Mouse (Mus musculus) adrenal gland, postnatal 10 days (tissue): ENCODE data around the gene Tmem121. TPM values are rescaled to one million over a fixed set of nuclear protein-coding genes. Genes with fewer than 3 reads are reported as not detected.

Experiments used
- DNase-seq: peaks from one replicate; pipeline ENCODE4 v3.0.0; 2021; ENCODE audit warnings: mixed read lengths
- long read RNA-seq, 2 experiments: library from polyadenylated mRNA; stranded (forward); transcript quantifications; one replicate each; pipeline ENCODE4 v2.0.0; 2021
- total RNA-seq, 2 experiments: library from RNA; stranded (reverse); gene quantifications; 2 replicates each; pipeline ENCODE4 v1.2.3; 2021

Gene Tmem121
- 1 to 10 TPM; 3.0 to 3.1 TPM for total RNA-seq
- long read RNA-seq, experiment 1, transcript Tmem121-201 (2 exons, 1,574 nt): major isoform, 7 of 9 reads
- long read RNA-seq, experiment 1, partial matches to known transcripts: 0 of 9 reads
- long read RNA-seq, experiment 1, other reads (novel, unspliced or antisense): 2 of 9 reads
- long read RNA-seq, experiment 2, partial matches to known transcripts: 0 of 1 reads
- long read RNA-seq, experiment 2, other reads (novel, unspliced or antisense): 1 of 1 reads

DNA sequence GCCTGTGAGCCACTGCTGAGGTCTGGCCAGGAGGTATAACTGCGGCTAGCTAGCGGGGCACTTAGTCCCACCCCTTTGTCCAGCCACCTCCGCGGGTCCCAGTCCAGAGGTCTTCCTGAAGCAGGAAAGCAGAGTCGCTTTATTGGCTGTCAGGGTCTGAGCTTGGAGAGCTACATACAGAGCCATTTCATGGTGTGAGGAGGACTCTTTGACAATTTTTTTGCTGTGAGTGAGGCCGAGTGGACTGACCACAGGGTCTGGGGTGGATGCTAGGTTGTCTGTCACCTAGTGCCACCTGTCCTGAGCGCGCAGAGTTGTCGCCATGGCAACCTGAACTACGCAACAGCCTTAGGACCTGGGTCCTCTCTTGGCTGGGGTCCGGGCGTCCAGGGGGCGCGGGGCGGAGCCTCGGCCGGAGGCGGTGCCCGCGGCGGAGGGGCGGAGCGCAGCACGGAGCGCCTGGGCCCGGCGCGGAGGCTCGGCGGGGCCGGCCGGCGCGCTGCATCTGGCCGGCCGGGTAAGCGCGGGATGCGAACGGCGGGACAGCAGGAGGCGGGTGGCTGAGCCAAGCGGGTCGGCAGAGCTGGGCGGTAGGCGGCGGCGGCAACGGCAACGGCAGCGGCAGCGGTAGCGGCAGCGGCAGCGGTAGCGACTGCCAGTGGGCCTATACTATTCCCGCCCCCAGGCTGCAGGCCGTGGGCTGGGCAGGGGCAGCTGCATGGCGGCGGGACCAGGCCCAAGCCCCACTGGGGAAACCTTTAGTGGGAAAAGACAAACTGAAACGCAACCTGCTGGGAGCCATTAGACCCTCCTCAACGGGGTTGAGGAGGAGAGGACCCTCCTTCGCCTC is at the start of gene Tmem121:
Gene Tmem121, plus strand, starts transcription at position 489 of the 850 bp plus-strand sequence.
- DNase-seq: peak; percentile 41

DNA sequence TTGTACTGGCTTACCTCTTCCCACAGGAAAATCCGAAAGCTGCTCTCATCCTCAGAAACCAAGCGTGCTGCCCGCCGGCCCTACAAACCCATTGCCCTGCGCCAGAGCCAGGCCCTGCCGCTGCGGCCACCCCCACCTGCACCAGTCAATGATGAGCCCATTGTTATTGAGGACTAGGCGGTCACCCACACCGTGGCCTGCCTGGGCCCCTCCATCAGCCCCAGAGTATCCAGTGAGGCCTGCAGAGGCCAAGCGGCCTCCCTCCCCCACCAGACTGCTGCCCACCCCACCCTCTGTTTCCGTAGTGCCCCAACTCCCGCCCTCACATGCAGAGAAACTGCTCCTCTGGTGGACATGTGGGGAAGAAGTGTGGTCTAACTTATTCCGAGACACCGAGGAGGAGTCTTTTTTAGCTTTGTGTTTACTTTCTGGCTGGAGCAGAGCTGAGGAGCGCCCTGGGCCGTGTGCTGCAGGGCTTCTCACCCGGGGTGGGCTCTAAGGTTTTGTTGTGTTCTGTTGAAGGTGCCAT is 49.2 kb upstream of the Tmem121 start:
- DNase-seq: no peak

DNA sequence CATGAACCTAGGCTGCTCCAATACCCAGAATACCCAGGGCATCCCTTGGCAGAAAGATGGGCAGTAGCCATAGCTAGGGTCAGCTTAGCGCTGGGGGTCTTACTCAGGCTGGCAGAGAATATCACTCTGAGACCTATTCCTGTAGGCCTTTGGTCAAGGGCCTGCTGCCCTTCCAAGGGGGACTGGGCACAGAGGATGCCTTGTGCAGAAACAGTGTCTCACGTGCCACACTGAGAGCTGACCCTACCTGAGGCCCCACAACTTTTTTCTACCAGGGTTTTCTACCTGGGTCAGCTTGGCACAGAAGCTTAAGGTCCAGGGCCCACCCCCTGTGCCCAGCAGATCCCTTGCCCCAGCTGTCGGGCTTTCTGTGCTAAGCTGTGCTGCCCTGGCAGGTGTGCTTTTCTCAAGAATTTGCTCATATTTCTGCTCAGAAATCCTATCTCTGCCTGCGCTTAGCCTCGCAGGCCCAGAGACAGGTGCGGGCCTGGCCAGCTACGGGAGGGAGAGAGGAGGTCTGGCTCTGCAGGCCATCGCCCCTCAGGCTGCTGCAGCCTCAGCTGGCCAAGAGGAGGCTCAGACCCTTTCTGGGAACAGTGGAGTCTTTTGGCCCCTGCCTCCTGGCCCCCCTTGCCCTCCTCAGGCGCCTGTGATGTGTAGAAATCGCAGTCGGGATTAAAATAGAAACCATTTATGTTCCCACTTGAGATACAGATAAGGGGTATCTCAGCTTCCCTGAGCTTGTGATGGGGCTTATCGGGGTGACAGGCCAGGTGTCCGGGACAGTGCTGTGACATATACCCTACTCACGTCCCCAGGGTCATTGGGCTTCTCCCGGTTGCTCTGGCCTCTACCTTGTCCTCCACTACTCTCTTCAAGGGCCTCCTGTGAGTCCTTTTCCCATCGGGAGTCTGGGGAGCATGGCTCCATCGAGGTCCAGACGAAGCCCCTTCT is 48.2 kb upstream of the Tmem121 start:
- DNase-seq: no peak

DNA sequence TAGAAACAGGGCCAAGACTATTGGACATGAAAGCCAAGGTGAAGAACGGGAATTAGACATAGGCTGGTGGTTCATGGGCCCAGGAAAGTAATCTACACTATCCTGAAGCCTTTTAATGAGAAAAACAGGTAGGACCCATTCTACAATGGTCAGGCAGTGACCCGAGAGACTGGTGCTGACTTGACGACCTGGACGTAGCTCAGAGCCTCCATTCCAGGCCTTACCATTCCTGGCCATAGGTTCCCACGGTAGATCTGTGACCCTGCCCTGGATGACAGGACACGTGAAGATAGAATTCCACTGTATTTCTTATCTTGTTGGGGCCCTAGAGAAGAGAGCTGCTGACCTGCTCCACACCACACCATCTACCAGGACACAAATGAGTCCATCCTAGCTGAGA is 47.4 kb upstream of the Tmem121 start:
- no peak for DNase-seq

DNA sequence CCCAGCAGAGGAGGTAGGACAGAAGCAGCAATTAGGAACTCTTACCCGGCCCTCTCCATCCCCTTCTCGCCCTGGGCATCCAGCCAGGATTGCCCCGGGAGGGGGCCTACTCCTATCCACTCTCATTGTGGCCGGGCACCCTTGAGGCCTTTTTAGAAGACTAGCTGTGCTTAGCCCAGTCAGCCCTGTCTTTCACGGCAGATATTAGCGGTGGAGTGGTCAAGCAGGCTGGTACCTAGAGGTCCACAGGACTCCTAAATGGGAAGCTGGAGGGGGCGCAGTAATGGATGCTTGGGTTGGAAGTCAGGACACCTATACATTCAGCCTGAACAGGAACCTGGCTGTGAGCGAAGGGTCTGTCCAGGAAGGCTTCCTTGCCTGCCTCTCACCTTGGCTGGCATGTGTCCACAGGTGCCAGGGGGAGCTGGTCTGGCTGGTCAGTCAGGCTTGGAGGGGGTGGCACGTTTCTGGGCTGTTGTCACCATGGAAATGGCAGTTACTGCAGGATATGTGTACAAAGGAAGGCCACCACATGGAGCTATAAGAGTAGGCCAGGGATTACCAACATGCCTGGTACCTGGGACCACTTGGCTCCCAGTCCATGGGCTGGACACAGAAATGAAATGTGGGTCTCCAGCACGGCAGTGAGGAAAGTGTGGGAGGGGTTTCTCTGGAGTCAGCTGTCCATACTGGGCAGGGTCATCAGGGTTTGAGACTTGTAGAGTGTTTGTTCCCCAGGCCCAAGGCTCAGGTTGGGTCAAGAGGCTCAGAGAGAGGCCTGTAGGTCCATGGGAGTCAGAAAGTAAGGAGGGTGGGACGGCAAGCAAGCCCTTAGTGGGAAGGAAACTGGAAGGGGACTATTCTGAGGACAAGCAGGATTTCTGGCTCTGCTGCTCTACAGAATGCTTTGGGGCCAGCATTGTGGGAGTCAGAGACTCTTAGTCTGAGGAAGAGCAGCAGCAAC is 46.5 kb upstream of the Tmem121 start:
- DNase-seq: no peak

DNA sequence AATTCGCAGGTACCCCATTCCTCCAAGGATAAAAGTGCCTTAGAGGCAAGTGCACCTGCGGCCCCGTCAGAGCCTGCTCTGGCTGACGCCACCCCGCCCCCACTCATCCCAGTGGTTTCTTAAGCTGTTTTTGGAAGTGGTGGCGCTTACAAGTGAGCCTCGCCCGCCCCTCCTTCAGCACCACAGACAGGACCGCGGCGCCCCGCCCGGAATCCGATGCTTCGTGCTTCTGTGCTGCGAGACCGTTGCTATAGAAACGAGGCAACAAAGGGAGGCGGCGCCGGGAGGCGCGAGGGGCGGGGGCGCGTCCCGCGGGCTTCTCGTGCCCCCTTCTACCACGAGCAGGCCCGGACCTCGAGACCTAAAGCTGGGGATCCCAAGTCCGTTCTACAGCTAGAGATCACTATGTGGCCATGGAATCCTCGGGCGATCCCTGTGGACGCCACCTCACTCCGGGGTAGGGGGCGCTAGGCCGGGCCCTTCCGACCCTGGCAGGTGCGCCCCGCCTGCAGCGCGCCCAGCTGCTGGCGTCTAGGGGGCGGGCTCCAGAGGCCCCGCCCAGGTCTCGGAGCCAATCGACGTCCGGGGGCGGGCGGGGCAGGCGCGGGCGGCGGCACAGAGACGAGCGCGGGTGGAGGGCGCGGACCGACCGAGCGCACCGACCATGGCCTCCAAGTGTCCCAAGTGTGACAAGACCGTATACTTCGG is 45.7 kb upstream of the Tmem121 start, which contains the start of gene Crip2:
Gene Crip2, plus strand, starts transcription at position 329 of the 708 bp plus-strand sequence.
- DNase-seq: peak; percentile 91

DNA sequence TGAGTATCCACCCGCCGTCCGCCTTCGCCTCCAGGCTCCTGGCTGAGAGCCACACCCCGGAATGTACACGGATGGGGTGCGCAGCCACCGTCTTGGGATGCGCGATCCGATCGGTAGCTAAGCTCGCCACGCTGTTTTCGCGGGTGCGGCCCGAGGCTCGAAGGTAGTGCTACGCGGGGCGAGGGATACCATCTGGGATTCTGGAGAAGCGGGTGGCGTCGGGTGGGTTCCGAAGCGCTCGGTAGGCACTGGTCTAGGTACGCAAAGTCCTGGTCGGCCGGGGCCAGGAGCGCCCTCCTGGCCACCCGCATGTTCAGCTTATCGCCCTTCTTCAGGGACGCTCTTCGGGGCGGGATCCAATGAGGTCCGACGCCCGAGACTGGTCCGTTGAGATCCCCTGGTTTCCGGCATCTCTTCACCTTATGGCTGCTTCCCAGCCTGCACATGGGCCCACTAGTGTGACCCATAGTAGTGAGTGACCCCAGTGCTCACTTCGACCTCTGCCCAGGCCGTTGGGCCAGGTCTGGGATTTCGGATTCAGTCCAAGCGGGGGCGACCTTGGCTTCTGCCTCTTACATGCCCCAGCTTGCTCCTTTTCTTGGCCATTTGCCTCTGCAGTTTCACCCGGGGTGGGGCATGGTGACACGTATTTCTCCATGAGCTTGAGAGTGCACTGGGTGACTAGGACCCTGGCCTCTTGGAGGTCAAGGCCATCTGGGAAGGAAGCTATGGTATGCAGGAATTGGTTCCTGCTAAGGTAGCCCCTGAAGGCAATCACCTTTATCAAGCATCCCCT is 44.9 kb upstream of the Tmem121 start:
- DNase-seq: peak; percentile 71

DNA sequence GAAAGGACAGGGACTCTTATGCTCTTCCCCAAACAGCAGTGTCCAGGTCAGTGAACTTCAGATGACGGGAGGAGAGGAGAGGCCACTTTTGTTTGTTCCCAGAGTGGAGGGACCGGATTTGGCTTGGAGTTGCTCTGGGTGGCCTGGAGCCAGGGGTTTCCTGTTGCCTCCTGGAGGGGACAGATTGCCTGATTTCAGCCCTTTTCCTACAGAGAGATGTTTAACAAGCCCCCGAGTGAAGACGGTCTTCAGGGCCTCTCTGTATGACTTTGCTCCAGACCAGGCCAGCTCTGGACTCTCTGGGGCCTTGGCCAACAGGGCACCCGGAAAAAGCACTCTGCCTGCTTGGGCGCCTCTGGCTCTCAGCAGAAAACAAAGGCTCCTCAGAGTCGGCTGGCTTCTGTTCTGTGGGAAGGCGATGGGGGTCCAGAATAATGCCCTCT is 44.2 kb upstream of the Tmem121 start:
- peak; percentile 70 for DNase-seq

DNA sequence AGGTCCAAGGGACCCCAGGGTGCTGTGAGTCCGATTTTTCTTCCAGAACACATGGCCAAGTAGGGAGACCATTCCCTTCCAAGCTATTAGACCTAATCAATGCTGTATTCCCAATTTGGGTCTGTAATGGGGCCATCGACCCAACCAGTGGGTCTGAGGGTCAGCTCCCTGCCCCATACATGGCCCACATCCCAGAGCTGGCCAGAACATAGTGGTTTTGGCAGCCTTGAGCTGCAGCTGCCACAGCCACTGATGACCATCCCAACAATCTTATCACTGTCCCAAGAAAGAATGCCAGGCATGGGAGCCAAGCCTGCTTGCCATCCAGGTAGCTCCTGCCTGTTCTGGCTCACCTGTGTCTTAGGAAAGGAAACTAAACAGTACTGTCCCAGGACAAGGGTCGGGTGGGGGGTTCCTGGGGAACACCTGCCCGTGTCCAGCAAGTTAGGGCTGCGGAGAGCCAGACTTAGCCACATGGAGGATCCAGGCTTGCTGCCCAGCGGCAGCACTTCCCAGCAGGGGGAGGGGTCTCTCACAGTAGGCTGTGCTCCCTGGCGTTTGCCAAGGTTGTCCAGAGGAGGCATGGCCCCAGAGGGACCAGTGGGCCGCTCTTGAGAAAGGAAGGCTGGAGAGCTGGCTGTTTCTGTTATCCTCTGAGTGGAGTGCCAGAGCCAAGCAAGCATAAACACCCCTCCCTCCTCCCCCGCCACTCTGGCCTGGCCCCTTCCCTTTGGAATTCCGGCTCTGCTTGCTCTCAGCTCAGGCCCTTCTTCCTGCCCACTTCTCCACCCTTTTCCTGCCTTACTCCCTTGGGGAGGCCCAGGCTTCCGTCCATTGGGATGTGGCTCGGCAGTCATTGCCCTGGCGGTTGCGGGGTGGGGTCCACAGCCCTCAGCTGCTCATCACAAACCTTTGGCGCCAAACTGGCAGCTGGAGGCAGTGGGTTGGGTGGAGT is 43.4 kb upstream of the Tmem121 start:
- DNase-seq: peak; percentile 84

DNA sequence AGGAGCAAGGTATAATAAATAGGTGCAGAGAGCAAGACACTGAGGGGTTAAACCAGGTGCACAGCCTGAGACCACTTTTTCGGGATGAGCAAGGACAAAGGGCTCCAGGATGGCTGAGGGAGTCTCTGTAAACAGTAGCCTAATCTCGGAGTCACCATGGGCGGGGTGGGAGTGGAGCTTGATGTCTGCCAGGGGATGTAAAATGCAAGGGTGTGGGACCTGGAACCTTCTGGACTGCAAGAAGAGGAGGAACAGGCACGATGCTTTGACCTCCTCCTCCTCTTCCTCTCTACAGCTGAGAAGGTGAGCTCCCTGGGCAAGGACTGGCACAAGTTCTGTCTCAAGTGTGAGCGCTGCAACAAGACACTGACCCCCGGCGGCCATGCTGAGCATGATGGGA is 42.6 kb upstream of the Tmem121 start:
- DNase-seq: no peak

DNA sequence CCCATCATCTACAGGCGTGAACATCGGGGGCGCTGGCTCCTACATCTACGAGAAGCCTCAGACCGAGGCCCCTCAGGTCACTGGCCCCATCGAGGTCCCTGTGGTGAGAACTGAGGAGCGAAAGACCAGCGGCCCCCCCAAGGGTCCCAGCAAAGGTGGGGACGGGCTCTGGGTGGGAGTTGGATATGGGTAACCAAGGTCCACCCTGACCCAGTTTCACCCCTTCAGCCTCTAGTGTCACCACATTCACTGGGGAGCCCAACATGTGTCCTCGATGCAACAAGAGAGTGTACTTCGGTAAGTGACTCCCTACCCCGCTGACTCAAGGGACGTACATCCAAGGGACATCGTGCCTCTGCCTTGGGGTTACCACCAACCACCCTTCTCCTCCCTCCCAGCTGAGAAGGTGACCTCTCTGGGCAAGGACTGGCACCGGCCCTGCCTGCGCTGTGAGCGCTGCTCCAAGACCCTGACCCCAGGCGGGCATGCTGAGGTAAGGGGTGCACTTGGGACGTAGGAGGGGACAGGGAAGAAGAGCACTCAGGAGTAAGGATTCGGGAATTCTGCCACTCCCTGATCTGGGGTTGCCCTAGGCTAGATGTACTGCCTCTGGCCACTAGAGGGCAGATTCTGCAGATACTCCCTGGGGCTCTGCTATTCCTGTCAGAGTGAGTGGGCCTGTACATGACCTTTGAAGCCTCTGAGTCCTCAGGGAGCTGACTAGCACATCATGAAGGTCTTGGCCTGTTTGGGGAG is 41.6 kb upstream of the Tmem121 start:
- peak; percentile 67 for DNase-seq

DNA sequence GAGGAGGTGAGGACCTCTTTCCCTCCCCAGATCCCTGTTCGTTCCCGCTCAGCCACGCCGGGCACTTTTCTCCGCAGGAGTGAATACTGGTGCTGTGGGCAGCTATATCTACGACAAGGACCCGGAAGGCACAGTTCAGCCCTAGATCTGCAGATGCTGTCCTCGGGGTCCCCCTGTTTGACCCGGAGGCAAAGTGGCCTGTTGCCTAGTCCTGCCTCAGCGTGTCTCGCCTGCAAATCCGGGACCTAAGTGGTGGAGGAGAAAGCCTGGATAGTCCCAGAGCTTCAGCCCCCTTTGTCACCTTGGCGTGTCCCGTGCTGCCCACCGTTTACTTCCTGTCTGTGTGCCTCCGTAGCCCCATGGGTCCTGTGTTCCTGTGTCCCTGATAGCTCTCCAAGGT is 40.8 kb upstream of the Tmem121 start:
- no peak for DNase-seq

DNA sequence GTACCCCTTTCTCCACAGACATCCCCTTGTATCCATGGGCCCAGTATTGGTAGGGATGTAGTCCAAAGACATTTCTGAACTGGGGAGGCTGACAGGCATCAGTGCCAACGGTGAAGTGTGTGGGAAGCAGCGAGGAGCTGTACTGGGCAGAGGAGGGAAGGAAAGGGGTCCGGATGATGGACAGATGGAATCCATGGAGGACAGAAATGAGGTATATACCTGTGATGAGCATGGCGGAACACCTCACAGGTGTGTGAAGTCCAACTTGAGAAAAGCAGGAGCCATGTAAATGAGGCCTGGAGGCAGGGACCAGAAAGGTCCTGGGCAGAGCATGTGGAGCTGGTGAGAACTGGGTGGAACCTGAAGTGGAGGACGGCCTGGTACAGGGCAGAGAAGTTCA is 40.1 kb upstream of the Tmem121 start:
- DNase-seq: no peak

DNA sequence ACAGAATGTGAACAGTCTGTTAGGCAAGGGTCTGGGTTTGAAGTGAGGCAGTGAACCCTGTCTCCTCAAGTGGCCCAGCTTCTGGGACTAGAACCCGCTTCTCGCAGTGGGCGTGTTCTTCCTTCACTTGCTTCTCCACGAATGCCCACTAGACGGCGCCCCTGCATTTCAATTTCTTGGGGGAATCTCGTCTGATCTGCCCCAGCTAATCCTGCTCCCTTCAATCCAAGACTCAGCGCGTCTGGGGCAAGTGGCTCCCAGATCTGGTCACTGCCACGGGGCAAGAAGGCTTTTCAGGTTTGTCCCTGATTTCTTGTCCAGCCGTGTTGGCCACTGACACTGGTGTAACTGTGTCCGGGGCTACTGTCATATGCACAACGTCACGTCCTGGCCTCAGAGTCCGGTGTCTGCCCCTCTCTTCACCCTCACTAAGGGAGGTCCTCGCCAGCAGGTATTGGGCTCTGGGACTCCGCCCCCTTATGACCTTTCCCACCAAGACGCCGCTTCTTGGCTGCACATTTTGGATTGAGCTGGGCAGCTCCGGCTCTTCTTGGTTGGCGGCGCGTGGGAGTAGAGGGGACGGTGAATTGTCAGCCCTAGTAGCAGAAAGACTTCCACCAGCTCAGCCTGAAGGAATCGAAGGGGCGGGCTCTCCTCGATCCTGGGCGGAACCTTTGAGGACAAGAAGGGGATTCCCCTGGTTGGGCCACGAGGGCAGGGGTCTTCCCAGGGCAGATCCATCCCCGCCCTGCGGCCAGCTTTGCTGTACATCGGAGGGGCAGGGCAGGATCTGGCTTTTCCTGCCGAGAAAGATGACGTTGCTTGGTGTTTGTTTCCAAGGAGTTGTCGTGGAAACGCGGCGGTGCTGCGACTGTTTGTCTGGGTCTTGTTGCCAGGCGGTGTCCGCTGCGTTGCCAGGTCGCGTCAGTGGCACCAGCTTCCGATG is 39.3 kb upstream of the Tmem121 start, which contains the start of gene Crip1:
Gene Crip1, plus strand, starts transcription at position 205 of the 946 bp plus-strand sequence.
- peak; percentile 91 for DNase-seq

DNA sequence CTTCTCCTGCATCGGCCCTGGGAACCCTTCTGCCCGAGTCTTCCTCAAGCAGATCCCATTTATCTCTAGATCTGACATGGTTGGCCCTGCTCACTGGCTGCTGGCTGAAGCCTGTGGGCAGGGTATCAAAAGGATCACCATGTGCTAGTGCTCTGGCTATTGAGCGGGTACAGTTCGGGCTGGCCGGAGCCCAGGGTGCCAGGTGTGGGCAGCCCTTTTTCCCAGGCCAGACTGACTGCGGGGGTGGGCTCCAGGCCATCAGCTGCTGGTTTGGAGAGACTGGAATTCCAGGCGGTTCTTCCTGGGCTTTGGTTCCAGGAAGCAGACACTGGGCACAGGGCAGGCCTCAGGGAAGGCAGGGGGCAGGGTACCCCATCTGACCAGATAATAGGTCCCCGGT is 38.2 kb upstream of the Tmem121 start:
- peak; percentile 39 for DNase-seq
